Comparison of ENCODE assay signal across 13 mouse cellular contexts in the genomic region with DNA sequence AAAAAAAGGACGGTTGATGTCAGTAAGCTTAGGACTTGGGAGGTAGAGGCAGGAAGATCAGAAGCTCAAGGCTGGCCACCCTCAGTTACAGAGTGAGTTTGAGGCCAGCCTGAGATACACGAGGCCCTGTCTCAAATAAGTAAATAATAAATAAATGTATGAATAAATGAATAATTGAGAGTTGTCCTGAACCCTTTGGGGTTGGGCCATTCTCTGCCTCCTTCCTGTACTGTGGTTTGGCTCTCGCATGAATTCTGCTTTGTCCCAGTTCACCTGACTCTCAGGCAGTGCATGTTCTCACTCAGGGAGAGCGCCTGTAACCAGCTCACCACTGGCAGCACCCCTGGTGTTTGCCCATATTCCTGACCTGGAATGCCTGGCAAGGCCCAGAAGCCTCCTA. TPM values are rescaled to one million over a fixed set of nuclear protein-coding genes. Genes with fewer than 3 reads are reported as not detected.
DNase-seq lines count a peak whose midpoint lies in the region; ATAC-seq lines count a peak whose summit lies in the region.
"Had no signal": no experiment of that assay in that cellular context is flagged by ENCODE, and none has a peak within 500 bp of the region (broad histone marks: within the 10 kb centered on the region; RNA-seq: fewer than 3 reads in every experiment).

No protein-coding gene starts in this region.

- H3K4me1 ChIP-seq in megakaryocyte, embryonic 14.5 days: peaks cover 91% of the 10 kb centered on the region
- peaks cover 93% of the 10 kb centered on the region for H3K4me1 ChIP-seq in liver, embryonic 12.5 days

- peak overlapping the region; percentile 93 for H3K4me2 ChIP-seq in liver, embryonic 12.5 days

- H3K9me3 ChIP-seq in megakaryocyte, embryonic 14.5 days: no peaks in the 10 kb centered on the region
- H3K9me3 ChIP-seq in liver, embryonic 12.5 days (replicated peaks): no peaks in the 10 kb centered on the region
- H3K9me3 ChIP-seq: heart, embryonic 15.5 days; midbrain, embryonic 10.5 days had no signal

- H3K9ac ChIP-seq in liver, embryonic 12.5 days: peak overlapping the region; percentile 91

- ATAC-seq in megakaryocyte, adult 5-6 weeks (ENCODE audit: poor library complexity, severe bottlenecking): no peak
- ATAC-seq in liver, embryonic 12.5 days: no peak
- ATAC-seq in frontal cortex, adult (ENCODE audit: low TSS enrichment): no peak

- WGBS in liver, embryonic 12.5 days (ENCODE audit: insufficient replicate concordance): 68% methylated on average over 4 of the region's 4 CpGs

- peaks cover 52% of the 10 kb centered on the region for H3K36me3 ChIP-seq in megakaryocyte, embryonic 14.5 days (replicated peaks; ENCODE audit: low read length)
- H3K36me3 ChIP-seq in liver, embryonic 12.5 days: peaks cover 13% of the 10 kb centered on the region
- H3K36me3 ChIP-seq: heart, embryonic 15.5 days had no signal

- H3K4me3 ChIP-seq in megakaryocyte, embryonic 14.5 days (replicated peaks): peak overlapping the region; percentile 29
- H3K4me3 ChIP-seq in liver, embryonic 12.5 days: no peak overlapping the region
- H3K4me3 ChIP-seq: heart, embryonic 15.5 days; midbrain, embryonic 10.5 days had no signal

- H3K27me3 ChIP-seq in megakaryocyte, embryonic 14.5 days (replicated peaks): no peaks in the 10 kb centered on the region
- no peaks in the 10 kb centered on the region for H3K27me3 ChIP-seq in liver, embryonic 12.5 days (replicated peaks)
- H3K27me3 ChIP-seq: heart, embryonic 15.5 days had no signal

- DNase-seq in heart, adult 11 months: peak; percentile 86
- no peak for DNase-seq in heart, postnatal 4 days
- no peak for DNase-seq in right cerebral cortex, postnatal 14 days
- DNase-seq: adrenal gland, postnatal 10 days; cerebellum, adult 8-10 months; kidney, adult 9 months; lung, postnatal 14 days had no signal

- peak overlapping the region; percentile 66; the same call in 1 of the 2 replicates for H3K27ac ChIP-seq in liver, embryonic 12.5 days
- H3K27ac ChIP-seq: heart, embryonic 15.5 days; midbrain, embryonic 10.5 days had no signal

RNA-seq across cellular contexts. Expression of gene Slc9a1, which starts 4.5 kb away (rescaled TPM):
- total RNA-seq in heart, postnatal 4 days (2021): 10 to 100 TPM; 21.1 to 24.4 TPM
- 50.9 and 56.9 TPM in 2 replicates for polyA plus RNA-seq in megakaryocyte, embryonic 14.5 days (2012; ENCODE audit: insufficient read depth, low replicate concordance)
- total RNA-seq in megakaryocyte, adult 5-6 weeks (2015): 20.3 and 23.1 TPM in 2 replicates
- 11.0 and 11.6 TPM in 2 replicates for total RNA-seq in megakaryocyte, adult 5-6 weeks (2017)
- 4.2 and 4.9 TPM in 2 replicates for polyA plus RNA-seq in liver, embryonic 12.5 days (2016; fragmentation: Nextera tagmentation; extraction: Ambion mirVana)

RNA-seq across cellular contexts. Expression of gene Wdtc1, which starts 20.7 kb away (rescaled TPM):
- 10 to 100 TPM; 46.9 to 47.9 TPM for total RNA-seq in heart, postnatal 4 days (2021)
- polyA plus RNA-seq in megakaryocyte, embryonic 14.5 days (2012; ENCODE audit: insufficient read depth, low replicate concordance): 85.7 and 118 TPM in 2 replicates
- 16.5 and 18.5 TPM in 2 replicates for total RNA-seq in megakaryocyte, adult 5-6 weeks (2015)
- 11.6 and 14.1 TPM in 2 replicates for total RNA-seq in megakaryocyte, adult 5-6 weeks (2017)
- 10.0 and 11.2 TPM in 2 replicates for polyA plus RNA-seq in liver, embryonic 12.5 days (2016; fragmentation: Nextera tagmentation; extraction: Ambion mirVana)
